Mouse (Mus musculus): ENCODE measurements around the gene Trim71.
A peak's percentile ranks its signal among the peaks of the same experiment; 100 is the strongest.

Gene Trim71

DNA sequence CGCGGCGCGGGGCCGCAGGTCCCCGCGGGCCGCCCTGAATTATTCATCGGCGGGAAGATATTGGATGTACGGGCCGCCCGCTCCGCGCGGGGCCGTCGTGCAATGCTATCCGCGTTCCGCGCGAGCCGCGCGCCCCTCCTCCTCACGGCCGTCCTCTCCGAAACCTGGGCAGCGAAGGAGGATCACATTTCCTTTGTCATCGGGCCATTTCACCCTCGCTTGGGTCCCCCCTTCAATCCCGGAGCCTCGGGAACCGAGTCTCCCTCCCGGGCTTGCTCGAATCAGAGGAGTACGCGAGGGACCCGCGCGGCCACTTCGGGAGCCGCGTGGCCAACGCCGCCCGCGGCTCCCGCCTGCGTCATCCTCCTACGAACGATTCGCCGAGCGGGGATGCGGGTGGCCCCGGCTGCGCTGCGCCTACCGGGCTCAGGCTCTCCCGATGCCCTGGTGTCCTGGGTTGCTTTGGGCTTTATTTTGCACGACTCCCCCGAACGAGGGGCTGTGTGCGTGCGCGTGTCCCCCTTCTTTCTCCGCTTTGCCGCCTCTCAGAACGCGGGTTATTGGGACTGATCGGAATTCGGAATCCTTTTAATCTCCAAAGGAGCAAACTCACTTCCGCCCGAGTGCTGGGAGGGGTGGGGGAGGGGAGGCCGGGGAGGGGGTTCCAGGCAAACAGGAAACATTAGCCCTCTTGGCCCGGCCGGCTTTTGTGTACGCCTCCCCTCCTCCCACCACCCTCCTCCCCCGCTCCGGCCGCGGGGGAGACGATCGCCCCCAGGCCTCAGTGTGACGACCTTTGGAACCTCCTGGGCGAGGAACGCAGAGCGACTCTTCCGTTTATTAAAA lies at the start of gene Trim71:
TSS of gene Trim71 (minus strand) at position 609 of the 846 bp plus-strand sequence.
- DNase-seq = peak; percentile 21

DNA sequence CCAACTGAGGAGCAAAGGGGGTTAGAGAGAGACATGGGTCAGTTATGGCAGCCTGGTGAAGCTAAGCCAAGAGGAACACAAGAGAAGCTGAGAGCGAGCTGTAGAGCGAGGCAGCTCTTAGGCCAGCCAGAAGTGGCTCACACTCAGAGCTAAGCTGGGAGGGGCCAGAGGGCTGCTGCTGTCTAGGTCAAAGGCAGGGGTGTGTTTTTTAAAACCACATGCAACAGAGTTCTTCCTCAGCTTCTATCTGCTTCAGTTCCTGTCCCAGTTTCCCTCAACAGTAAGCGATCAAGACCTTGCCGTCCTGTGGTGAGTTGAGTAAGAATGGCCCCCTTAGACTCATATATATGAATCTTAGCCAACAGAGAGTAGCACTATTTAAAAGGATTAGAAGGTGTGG lies 48.9 kb upstream of the Trim71 start:
- DNase-seq = no peak

DNA sequence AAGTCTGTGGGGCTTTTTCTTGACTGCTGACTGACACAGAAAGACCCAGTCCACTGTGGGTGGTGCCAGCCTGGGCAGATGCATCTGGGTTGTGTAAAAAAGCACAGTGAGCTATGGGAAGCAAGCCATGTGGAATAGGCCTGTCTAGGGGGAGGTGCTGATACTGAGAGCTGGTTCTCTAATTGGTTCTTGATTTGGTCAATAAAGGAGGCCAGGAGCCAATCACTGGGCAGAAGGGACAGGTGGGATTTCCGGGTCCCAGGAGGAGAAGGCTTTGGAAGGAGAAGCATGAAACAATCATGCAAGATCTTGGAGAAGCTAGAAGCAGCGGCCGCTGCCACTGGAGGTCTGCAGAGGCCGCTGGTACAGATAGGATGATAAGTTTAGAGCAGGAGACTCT lies 48.4 kb upstream of the Trim71 start:
- no peak for DNase-seq

DNA sequence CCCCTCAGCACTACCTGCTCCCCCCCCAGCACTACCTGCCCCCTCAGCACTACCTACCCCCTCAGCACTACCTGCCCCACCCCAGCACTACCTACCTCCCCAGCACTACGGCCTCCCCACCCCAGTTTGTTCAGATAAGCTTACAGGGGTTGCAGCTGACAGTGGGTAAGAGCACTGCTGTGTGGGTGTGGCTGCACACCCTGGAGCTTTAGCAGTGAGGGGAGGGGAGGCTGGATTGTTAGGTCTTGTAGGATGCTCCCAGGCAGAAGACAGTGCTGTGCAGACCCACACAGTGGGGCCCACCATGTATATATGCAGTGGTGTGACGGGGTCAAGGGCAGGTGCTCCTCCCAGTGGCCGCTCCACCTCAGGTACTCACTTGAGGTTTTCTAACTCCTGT lies 46.1 kb upstream of the Trim71 start:
- DNase-seq = no peak

DNA sequence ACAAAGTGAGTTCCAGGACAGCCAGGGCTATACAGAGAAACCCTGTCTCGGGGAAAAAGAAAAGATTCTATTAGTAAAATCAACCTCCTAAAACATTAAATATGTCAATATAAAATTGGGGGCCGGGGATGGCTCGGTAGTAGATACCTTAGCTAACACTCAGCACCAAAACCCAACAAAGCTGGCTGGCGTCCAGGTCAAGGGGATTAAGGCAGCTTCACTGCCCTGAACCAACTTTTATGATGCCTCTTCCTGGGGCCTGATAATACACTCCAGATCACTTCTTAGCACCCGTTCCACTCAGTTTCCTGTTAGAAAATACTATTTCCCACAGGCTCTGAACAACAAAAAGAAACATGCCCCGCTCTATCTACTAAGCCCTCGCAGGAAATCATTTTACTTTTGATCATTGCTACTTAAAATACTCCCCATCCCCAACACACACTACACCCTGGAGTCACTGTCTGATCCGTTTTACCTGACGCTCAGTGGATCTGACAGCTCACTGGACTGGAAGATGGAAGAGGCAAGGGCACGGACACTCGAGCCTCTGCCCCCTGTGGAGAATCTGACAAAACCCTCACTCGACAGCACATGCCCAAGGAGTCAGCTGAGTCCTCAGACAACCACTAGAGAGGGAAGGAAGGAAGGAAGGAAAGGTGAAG lies 39.8 kb upstream of the Trim71 start:
- no peak for DNase-seq

DNA sequence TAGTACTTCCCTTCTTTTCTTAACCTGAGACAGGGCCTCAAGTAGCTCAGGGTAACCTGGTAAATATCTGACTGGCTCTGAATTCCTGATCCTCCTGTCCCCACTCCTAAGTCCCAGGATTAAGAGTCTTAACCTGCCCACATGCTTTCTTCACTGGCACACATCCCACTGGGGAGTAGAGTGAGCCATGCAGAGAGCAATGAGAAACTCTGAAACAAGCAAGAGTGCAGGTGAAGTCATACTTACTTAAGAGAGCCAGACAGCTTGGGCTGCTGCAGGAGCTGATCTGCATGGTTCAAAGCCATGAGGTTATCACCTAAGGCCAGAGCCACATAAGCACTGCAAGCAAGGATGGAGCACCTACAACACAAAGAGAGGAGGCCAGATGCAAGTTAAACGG lies 36.9 kb upstream of the Trim71 start:
- no peak for DNase-seq

DNA sequence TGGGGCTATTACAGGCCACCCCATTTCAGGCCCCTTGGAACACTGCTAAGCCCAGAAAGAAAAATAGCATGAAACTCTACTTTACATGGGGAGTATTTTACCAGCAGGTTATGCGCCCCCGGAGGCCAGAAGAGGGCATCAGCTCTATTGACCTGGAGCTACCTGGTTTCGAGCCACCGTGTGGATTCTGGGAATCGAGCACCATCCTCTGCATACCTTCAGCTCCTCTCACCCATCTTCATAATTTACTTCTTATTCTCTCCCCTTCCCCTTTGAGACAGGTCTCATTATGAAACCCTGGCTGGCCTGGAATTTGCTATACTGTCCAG lies 20.8 kb upstream of the Trim71 start:
- DNase-seq = no peak

DNA sequence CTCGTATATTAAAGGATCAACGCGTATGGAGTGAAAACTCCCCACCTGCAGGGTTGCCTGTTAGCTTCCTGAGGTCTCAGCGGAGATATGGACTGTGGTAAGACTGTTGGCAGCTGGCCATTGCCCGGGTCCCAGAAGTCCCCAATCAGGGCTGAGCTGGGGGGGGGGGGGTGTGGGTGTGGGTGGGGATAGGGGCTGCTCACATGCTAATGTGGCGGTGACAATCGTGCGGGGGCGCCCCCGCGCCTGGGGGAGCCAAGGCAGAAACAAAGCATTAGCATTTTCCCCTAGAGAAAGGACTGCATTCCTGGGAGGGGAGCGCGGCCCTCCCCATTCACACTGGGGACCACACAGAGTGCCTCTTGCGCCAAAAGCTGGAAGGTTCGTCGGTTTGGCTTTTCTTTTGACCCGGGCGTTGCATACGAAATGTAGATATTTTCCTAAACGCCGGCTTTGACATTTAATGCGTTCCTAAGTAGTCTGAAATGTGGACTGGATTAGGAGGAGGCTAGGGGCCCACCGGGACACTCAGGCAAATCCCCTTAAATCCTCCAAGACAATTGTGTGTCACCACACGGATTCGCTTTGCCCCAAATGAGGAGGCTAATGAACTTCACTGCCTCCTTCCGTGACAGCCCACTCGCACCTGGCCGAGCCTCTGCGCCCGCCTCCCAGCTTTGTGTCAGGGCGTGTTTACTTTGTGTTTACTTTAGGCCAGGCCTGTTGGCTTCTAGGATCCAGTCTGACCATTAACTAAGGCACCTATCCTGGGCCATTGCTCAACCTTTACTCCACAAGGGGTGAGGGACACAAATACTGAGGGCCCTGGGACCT lies 20.2 kb upstream of the Trim71 start:
- peak; percentile 31 for DNase-seq

DNA sequence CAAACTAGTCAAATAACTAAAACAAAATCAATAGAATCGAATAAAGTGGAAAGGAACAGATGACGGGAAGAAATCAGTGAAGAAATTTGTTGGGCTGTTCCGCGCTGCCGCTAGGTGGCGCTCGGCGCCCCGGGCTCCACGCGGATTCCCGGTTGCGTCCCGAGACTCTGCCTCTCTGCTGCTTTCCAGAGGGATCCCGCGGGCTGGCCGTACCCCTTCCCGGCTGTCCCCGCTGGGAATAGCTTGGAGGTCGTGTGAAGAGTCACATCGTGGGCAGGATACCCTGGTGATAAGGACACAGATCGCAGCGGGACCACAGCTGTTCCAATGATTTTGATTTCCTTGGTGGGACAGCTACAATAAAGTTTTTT lies 19.6 kb upstream of the Trim71 start:
- peak; percentile 74 for DNase-seq

DNA sequence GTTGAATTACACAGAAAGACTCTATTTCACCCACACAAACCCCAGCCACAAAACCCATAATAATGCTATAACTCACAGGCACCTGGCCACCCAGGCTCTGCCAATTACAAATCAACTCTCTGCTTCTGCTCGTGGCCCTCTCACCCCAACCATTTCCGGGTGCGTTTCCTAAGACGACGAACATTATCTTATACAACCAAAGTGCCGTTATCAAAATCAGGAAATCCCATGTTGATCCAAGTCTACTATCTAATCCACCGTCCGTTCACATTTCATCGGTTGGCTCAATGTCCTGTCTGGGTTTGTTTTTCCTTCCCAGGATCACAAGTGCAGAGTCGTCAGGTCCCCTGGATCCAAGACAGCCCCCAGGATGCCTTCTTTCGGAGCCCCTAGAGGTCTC lies 14.5 kb upstream of the Trim71 start:
- DNase-seq = no peak

DNA sequence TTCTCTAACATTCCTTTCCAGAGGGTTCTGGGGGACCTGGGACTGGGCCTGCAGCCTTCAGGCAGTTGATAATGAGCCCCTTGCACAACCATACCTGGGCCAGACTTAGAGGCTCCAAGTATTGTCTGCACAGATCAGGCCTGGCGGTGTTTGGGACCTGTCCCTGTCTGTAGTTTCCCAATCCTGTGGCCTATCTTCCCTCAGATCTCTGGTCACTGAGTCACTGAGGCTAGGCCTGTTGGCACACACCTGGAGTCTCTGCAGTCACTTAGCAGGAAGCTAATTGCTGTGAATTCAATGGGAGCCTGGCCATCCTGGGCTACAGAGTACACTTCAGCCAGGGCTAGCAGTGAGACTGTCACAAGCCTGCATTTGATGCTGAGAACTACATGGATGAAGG lies 11.8 kb upstream of the Trim71 start:
- no peak for DNase-seq

DNA sequence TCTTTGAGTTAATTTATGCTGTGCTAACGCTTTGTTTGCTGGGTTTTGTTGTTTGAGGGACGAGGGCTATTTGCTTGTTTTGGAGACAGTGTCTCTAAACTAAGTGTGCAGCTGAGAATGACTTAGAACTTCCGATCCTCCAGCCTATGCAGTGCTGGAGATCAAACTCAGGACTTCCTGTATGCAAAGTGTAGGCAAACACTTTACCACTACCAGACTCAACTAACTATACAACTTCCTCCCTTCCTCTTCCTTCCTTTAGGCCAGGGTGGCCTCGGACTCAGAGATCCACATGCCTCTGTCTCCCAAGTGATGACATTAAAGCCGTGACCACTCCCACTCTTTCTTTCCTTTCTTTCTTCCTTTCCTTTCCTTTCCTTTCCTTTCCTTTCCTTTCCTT lies 9.4 kb upstream of the Trim71 start:
- DNase-seq = no peak

DNA sequence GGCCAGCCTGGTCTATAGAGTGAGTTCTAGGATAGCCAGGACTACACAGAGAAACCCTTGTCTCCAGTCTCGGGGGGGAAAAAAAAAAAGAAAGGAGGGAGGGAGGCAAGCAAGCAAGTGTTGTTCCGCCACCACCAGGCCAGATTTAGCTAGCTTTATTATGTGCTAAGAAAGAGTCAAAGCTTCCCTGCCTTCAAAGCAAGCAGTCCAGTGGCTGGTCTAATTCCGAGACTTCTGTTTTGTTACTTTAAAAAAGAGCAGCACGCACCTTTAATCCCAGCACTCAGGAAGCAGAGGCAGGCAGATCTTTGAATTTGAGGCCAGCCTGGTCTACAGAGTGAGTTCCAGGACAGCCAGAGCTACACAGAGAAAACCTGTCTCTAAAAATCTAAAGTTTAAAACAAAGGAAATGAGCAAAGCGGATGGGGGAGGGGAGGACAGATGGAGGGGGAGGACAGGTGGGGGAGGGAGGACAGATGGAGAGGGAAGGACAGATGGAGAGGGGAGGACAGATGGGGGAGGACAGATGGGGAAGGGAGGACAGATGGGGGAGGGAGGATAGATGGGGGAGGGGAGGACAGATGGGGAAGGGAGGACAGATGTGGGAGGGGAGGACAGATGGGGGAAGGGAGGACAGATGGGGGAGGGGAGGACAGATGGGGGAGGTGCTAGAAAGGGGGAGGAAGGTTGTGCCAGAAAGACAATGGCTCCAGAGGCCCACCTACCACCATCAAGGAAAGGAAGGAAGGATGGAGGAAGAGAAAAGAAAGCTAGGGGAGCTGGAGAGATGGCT lies 4.7 kb upstream of the Trim71 start:
- DNase-seq = no peak

DNA sequence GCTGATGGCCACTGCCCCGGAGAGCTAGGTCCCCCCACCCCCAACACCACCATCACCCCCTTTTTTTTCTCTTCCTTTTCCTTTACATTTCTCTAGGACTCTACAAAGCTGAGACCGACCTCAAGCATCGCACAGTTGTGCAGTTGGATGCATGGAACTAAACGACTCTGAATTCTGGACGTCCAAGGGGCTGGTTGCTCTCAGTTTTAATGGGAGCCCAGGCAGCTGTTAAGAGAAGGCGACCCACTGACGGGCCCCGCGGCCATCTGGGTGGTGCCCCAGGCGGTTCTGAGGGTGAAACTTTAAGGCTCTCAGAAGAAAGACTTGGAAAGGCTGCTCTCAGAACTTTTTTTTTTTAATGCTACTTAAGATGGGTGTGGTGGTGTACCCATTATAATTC lies 498 bp upstream of the Trim71 start:
- DNase-seq = no peak

DNA sequence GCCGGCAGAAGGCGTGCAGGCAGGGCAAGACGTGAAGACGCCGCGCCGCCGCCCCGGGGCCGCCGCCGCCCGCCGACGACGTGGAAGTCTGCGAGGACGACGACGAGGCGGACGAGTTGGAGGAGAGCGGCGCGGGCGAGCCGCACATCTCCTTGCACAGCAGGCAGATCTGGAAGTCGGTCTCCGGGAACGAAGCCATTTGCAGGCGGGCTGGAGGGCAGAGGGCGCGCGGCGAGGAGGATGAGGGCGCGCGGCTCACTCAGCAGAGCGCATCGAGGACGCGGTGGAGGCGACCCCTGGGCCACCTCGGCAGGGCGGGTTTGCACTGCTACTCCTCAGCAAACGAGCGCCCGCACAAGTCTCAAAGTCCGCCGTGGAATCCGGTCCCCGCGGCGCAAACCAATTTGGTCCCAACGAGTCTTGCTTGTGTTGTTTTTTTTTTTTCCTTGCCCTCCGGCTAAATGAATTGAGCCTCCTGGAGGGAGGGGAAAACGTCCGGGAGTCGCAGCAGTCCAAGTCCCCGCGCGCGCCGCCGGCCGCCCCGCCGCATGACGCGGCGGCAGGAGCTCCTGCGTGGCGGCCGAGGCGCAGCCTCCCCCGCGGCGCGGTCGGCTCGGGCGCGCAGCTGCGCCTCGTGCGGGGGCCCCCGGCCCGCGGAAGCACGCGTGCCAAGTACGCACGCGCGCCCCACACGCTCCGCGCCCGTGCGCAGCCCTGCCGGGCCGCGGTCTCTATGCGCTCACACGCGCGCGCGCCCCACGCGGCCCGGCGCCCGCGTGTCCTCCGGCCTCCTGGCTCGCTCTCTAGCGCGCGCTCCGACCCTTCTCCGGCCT lies 1.0 kb downstream of the Trim71 start:
- DNase-seq = peak; percentile 34

DNA sequence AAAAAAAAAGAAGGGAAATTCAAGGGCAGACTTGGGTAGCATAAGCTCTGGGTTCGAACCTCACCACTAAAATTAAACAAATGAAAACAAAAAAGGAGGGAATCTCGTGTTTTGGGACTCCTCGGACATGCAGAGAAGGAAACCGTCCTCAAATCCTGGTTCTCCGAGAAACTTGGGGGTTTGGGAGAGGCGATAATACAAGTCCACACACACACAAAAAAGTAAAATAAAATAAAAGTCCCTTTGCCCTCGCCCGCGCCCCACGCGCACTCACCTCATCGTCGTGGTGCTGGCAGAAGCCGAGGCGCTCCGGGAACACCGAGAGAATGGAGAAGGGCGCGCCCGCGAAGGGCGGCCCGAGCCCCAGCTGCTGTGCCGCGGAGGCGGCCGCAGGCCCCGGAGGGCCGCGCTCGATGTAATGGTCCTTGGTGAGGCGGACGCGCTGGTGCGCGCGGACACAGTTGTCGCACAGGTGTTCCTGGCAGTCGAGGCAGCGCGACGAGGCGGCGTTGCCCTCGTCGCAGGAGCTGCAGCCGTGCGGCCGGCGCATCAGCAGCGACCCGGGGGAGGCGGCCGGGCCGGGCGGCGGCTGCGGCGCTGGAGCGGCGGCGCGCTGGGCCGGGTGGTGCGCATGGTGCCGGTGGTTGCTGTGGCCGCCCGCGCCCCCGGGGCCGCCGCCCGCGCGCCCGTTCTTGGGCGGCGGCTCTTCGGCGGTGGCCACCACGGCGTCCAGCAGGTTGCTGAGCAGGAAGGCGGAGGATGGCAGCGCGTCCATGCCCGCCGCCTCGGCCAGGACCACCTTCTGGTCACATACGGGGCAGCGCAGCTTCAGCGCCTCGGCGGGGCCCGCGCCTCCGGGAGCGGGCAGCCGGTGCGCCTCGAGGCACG lies 1.9 kb downstream of the Trim71 start:
- no peak for DNase-seq

DNA sequence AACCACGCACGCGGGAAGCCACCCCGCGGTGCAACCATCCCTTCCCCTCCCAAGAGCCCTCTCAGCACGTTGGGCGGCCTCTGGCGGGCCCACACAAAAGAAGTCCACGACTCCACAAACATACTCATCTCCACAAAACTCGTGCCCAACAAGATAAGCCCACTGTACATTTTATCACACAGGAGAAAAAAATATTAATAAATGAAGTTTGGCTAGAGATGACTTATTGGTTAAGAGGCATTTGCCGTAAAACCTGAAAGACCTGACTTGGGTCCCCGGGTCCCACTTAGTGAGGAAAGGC lies 2.5 kb downstream of the Trim71 start:
- DNase-seq = no peak

DNA sequence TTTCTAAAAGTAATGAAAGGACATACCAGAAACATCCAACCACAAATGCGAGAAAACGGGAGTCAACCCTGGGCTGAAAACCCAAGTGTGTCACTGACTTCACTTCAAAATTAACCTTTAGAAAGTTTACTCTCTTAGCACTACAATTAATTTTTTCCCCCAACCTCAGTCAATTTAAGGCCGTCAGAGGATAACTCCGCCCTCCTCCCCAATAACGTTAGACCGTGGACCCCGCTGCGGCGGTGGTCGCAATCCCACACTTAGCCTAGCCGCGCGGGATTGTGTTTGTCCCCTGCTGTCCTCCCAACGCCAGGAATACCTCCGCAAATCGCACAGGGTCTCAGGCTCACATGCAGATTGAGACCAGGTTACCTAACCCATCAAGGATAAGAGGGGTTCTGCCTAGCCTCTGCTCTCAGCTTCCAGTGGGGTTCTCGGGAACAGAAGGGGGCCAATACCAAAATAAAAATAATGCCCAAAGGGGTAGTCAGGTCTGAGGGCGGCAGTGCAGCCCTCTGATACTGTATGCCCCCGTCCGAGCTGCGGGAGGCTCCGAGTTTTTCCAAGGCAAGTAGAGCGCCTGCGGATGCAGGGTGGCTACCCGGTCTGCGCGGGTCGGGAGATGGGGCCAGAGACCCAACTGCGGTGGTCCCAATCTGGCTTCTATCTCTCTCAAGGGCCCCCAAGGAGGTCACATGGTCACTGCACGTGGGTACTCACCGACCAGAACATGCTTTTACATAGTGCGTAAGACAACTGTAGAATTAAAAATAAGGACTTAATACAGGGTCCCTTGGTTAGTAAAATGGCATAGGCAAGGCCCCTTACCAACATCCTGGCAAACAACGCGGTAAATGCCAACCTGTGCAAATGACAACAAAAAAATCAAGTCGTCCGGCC lies 3.1 kb downstream of the Trim71 start:
- no peak for DNase-seq

DNA sequence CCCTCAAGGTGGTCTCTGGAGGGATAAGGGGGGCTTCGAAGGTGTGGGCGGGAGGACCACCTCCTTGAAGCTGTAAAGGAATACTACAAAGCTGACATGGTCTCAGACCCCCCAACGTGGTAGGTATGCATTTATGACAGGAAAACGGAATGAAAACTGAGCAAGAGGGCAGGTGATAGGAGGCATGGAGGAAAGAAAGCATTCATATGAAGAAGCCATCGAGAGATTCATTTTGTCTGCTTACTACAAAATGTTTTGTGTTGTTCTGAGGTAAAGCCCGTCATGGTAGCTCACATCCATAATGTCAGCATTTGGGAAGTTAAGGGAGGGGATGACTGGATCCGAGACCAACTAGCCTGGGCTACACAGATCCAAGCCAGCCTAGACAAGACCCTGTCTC lies 4.0 kb downstream of the Trim71 start:
- no peak for DNase-seq

DNA sequence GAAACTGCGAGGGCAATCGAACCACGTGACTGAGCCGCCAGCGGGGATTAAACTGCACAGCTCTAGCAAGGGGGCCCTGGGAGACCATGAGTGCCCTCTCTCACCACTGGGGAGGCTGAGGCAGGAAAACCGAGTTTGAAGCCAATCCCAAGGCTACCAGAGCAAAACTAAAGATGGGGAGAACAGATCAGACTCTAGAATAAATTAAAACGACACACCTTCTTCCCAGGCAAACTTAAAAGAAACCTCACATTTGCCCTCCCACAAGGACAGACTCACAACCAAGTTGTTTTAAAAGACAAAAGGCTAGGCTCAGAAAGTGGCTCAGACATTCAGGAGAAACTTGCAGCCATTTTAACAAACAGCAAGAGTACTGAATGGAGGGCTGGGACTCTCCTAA lies 7.1 kb downstream of the Trim71 start:
- DNase-seq = no peak
